Mouse (Mus musculus): ENCODE data around the gene 6430550D23Rik.

6430550D23Rik gene

DNA sequence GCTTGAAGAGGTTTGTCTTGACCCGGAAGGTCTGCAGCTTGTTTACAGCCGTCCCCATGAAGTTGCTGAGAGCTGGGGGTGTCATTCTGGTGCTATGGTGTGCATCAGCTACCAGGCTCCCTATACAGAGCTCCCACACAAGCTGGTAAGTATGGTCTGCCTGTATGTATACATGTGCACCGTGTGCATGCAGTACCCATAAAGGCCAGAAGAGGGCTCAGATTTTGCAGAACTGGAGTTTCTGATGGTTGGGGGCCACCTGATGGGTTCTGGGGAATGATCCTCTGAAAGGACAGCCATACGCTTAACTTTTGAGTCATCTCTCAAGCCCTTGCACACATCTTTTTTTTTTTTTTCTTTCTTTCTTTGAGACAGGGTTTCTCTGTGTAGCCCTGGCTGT is 2.4 kb downstream of the 6430550D23Rik start:
- Histone ChIP-seq H3K9me3 (ENCODE audit: low read length) (no peaks in the 10 kb centered on the region), H3K27me3 (ENCODE audit: insufficient read depth, low read length) (no peaks in the 10 kb centered on the region), H3K36me3 (ENCODE audit: insufficient read depth, low read length) (peaks cover 29% of the 10 kb centered on the region), H3K4me3 (replicated peaks; ENCODE audit: low read length) (no peak overlapping the region), H3K4me1 (replicated peaks; ENCODE audit: low read depth, low read length) (peaks cover 19% of the 10 kb centered on the region)
- TF ChIP-seq CTCF (conservative IDR thresholded peaks at IDR 0.05; ENCODE audit: low read length) (peak; percentile 88), NANOG (IDR thresholded peaks at IDR 0.05; ENCODE audit: borderline replicate concordance, low read length) (no peak)

DNA sequence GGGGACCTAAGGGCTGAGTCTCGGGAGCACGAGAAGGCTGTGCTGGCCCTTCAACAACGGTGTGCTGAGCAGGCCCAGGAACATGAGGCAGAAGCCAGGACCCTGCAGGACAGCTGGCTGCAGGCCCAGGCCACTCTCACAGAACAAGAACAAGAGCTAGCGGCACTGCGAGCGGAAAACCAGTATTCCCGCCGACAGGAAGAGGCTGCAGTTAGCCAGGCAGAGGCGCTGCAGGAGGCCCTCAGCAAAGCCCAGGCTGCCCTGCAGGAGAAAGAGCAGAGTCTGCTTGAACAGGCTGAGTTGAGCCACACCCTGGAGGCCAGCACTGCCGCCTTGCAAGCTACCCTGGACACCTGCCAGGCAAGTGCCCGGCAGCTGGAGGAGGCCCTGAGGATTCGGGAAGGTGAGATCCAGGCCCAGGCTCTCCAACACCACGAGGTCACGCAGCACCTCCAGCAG is 15.9 kb downstream of the 6430550D23Rik start:
- H3K4me1 ChIP-seq (replicated peaks; ENCODE audit: low read depth, low read length): peaks cover 28% of the 10 kb centered on the region
- peak overlapping the region; percentile 45 for H3K4me3 ChIP-seq (replicated peaks; ENCODE audit: low read length)
- no peaks in the 10 kb centered on the region for H3K27me3 ChIP-seq (ENCODE audit: insufficient read depth, low read length)
- TF ChIP-seq CTCF (conservative IDR thresholded peaks at IDR 0.05; ENCODE audit: low read length): no peak
- TF ChIP-seq NANOG (IDR thresholded peaks at IDR 0.05; ENCODE audit: borderline replicate concordance, low read length): no peak
- no peak for TF ChIP-seq POU5F1 (IDR thresholded peaks at IDR 0.05; ENCODE audit: borderline replicate concordance, low read length)
- H3K36me3 ChIP-seq (ENCODE audit: insufficient read depth, low read length): peaks cover 100% of the 10 kb centered on the region
- no peaks in the 10 kb centered on the region for H3K9me3 ChIP-seq (ENCODE audit: low read length)

DNA sequence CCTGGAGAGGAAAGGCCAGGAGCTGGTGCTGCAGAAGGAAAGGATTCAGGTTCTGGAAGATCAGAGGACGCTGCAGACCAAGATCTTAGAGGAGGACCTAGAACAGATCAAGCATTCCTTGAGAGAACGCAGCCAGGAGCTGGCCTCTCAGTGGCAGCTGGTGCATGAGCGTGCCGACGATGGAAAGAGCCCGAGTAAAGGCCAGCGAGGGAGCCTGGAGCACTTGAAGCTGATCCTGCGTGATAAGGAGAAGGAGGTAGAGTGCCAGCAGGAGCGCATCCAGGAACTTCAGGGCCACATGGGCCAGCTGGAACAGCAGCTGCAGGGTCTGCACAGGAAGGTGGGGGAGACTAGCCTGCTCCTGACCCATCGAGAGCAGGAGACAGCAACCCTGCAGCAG is 16.6 kb downstream of the 6430550D23Rik start:
- Histone ChIP-seq H3K36me3 (ENCODE audit: insufficient read depth, low read length) (peaks cover 98% of the 10 kb centered on the region), H3K9me3 (ENCODE audit: low read length) (no peaks in the 10 kb centered on the region), H3K4me1 (replicated peaks; ENCODE audit: low read depth, low read length) (peaks cover 28% of the 10 kb centered on the region), H3K27me3 (ENCODE audit: insufficient read depth, low read length) (no peaks in the 10 kb centered on the region), H3K4me3 (replicated peaks; ENCODE audit: low read length) (no peak overlapping the region)
- TF ChIP-seq CTCF (conservative IDR thresholded peaks at IDR 0.05; ENCODE audit: low read length): no peak
- TF ChIP-seq POU5F1 (IDR thresholded peaks at IDR 0.05; ENCODE audit: borderline replicate concordance, low read length): no peak
- no peak for TF ChIP-seq NANOG (IDR thresholded peaks at IDR 0.05; ENCODE audit: borderline replicate concordance, low read length)

DNA sequence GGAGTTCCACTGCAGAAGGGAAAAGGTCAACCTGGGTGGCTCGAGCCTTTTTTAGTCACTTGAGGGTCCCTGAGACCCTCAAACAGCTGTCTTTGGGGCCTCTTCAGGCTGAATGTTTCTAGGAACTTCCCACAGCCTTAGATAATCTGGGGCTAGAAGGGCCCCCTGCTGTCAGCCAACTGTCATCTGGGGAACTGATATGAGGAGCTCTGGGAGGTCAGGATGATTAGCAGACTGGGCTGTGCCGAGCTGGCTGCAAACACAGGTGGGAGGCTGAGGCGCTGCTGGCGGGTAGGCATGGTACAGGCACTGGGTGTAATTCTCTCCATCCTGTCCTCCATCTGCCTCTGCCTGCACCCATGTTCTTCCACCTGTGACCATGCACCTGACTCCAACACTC is 18.7 kb downstream of the 6430550D23Rik start:
- H3K27me3 ChIP-seq (ENCODE audit: insufficient read depth, low read length): no peaks in the 10 kb centered on the region
- H3K9me3 ChIP-seq (ENCODE audit: low read length): no peaks in the 10 kb centered on the region
- peaks cover 98% of the 10 kb centered on the region for H3K36me3 ChIP-seq (ENCODE audit: insufficient read depth, low read length)
- TF ChIP-seq NANOG (IDR thresholded peaks at IDR 0.05; ENCODE audit: borderline replicate concordance, low read length): no peak
- TF ChIP-seq POU5F1 (IDR thresholded peaks at IDR 0.05; ENCODE audit: borderline replicate concordance, low read length): no peak
- no peak for TF ChIP-seq CTCF (conservative IDR thresholded peaks at IDR 0.05; ENCODE audit: low read length)
- no peak overlapping the region for H3K4me3 ChIP-seq (replicated peaks; ENCODE audit: low read length)
- H3K4me1 ChIP-seq (replicated peaks; ENCODE audit: low read depth, low read length): peaks cover 21% of the 10 kb centered on the region

DNA sequence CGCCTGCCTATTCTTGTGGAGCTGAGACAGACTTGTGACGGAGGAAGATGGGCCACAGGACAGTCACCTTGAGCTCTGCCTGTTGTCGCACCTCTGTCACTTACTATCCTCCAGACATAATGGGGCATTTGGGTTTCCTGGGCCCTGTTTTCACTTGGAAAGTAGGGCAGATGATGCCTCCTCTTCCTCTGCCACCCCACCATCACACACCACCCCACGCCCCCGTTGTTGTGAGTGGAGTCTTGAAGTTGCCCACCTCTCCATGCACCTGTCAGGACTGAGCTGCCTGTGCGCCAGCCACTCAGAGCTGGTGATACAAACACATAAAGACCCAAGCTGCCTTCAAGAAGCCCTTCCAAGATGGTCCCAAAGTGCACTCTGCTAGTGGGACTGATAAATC is 20.6 kb downstream of the 6430550D23Rik start:
- H3K4me1 ChIP-seq (replicated peaks; ENCODE audit: low read depth, low read length): peaks cover 13% of the 10 kb centered on the region
- no peak overlapping the region for H3K4me3 ChIP-seq (replicated peaks; ENCODE audit: low read length)
- no peaks in the 10 kb centered on the region for H3K9me3 ChIP-seq (ENCODE audit: low read length)
- no peaks in the 10 kb centered on the region for H3K27me3 ChIP-seq (ENCODE audit: insufficient read depth, low read length)
- TF ChIP-seq NANOG (IDR thresholded peaks at IDR 0.05; ENCODE audit: borderline replicate concordance, low read length) (no peak), POU5F1 (IDR thresholded peaks at IDR 0.05; ENCODE audit: borderline replicate concordance, low read length) (no peak), CTCF (conservative IDR thresholded peaks at IDR 0.05; ENCODE audit: low read length) (no peak)
- H3K36me3 ChIP-seq (ENCODE audit: insufficient read depth, low read length): peaks cover 98% of the 10 kb centered on the region

DNA sequence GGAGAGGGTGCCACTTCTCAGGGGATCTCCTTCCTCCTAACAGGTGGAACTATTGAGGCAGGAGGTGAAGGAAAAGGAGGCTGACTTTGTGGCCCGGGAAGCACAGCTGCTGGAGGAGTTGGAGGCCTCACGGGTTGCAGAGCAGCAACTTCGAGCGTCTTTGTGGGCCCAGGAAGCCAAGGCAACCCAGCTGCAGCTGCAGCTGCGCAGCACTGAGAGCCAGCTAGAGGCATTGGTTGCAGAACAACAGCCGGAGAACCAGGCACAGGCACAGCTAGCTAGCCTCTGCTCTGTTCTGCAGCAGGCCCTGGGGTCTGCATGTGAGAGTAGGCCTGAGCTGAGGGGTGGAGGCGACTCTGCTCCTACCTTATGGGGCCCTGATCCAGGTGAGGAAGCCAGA is 22.0 kb downstream of the 6430550D23Rik start:
- Histone ChIP-seq H3K9me3 (ENCODE audit: low read length) (no peaks in the 10 kb centered on the region), H3K4me1 (replicated peaks; ENCODE audit: low read depth, low read length) (no peaks in the 10 kb centered on the region), H3K4me3 (replicated peaks; ENCODE audit: low read length) (no peak overlapping the region), H3K27me3 (ENCODE audit: insufficient read depth, low read length) (no peaks in the 10 kb centered on the region), H3K36me3 (ENCODE audit: insufficient read depth, low read length) (peaks cover 98% of the 10 kb centered on the region)
- TF ChIP-seq NANOG (IDR thresholded peaks at IDR 0.05; ENCODE audit: borderline replicate concordance, low read length) (no peak), CTCF (conservative IDR thresholded peaks at IDR 0.05; ENCODE audit: low read length) (no peak), POU5F1 (IDR thresholded peaks at IDR 0.05; ENCODE audit: borderline replicate concordance, low read length) (no peak)

DNA sequence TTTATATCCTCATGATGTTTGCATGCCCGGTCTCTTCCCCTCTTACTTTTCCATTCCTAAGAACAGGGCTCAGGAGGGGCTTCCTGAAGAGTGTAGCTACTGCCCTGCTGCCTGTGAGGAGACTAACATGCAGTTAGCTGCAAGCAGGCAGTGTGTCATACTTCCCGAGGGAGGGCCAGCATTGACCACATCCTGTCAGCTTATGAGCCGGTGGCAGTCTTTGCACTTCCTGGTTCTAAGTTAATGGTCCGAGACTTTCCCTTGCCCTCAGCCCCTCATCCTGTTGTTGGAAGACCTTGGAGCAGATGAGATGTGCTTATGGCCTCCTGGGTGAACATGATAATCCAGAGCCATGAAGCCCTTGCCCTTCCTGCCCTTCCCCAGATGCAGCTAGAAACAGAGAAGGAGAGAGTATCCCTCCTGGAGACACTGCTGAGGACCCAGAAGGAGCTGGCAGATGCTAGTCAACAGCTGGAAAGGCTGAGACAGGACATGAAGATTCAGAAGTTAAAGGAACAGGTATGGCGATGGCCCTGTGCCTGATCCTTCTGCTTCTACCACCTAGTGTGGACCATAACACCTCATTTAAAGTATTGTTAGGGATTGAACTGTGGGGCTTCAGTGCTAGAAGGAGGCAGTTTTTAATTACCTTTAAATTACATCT is 28.3 kb downstream of the 6430550D23Rik start:
- TF ChIP-seq CTCF (conservative IDR thresholded peaks at IDR 0.05; ENCODE audit: low read length) (no peak), POU5F1 (IDR thresholded peaks at IDR 0.05; ENCODE audit: borderline replicate concordance, low read length) (no peak), NANOG (IDR thresholded peaks at IDR 0.05; ENCODE audit: borderline replicate concordance, low read length) (no peak)
- Histone ChIP-seq H3K9me3 (ENCODE audit: low read length) (no peaks in the 10 kb centered on the region), H3K36me3 (ENCODE audit: insufficient read depth, low read length) (peaks cover 88% of the 10 kb centered on the region), H3K27me3 (ENCODE audit: insufficient read depth, low read length) (no peaks in the 10 kb centered on the region), H3K4me3 (replicated peaks; ENCODE audit: low read length) (no peak overlapping the region), H3K4me1 (replicated peaks; ENCODE audit: low read depth, low read length) (no peaks in the 10 kb centered on the region)

DNA sequence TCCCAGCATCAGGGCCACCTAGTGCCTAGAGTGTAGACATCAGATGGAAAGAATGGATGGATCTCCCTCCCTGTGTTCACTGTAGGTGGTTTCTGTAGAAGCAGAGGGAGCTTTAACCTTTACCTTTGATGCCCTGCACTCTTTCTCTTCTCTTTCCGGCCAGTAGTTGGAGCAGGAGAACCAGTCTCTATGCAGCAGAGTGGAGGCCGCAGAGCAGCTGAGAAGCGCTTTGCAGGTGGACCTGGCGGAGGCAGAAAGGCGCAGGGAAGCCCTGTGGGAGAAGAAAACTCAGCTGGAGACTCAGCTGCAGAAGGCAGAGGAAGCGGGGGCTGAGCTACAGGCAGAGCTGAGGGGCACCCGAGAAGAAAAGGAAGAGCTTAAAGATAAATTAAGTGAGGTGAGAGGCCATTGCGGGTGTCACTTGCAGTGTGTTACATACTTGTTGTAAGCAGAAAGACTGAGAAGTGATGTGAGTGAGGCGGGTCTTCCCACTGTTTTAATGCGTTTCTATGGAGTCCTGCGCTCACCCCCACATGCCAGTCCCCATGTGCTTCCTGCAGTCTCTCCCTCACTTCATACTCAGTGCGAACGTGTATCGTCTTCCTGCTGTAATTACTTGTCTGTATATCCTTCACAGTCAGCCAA is 33.6 kb downstream of the 6430550D23Rik start:
- H3K9me3 ChIP-seq (ENCODE audit: low read length): no peaks in the 10 kb centered on the region
- H3K4me1 ChIP-seq (replicated peaks; ENCODE audit: low read depth, low read length): no peaks in the 10 kb centered on the region
- no peak for TF ChIP-seq NANOG (IDR thresholded peaks at IDR 0.05; ENCODE audit: borderline replicate concordance, low read length)
- H3K4me3 ChIP-seq (replicated peaks; ENCODE audit: low read length): no peak overlapping the region
- H3K27me3 ChIP-seq (ENCODE audit: insufficient read depth, low read length): no peaks in the 10 kb centered on the region
- H3K36me3 ChIP-seq (ENCODE audit: insufficient read depth, low read length): peaks cover 83% of the 10 kb centered on the region

DNA sequence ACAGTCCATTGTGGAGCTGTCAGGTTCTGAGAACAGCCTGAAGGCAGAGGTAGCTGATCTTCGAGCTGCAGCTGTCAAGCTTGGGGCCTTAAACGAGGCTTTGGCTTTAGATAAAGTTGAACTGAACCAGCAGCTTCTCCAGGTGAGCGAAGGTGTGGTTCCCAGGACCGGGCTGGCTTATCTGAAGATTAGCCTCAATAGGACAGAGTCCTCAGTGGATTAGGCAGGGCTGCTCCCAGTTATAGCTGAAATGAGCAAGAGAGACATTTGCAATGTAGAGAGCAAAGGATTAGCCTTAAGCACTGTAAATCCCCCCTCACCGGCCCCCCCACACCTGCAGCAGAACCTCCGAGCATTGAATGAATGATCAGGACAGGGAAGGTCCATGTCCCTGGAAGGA is 34.4 kb downstream of the 6430550D23Rik start:
- Histone ChIP-seq H3K9me3 (ENCODE audit: low read length) (no peaks in the 10 kb centered on the region), H3K4me3 (replicated peaks; ENCODE audit: low read length) (no peak overlapping the region), H3K36me3 (ENCODE audit: insufficient read depth, low read length) (peaks cover 86% of the 10 kb centered on the region), H3K27me3 (ENCODE audit: insufficient read depth, low read length) (no peaks in the 10 kb centered on the region), H3K4me1 (replicated peaks; ENCODE audit: low read depth, low read length) (no peaks in the 10 kb centered on the region)
- TF ChIP-seq POU5F1 (IDR thresholded peaks at IDR 0.05; ENCODE audit: borderline replicate concordance, low read length): no peak
- no peak for TF ChIP-seq NANOG (IDR thresholded peaks at IDR 0.05; ENCODE audit: borderline replicate concordance, low read length)
- no peak for TF ChIP-seq CTCF (conservative IDR thresholded peaks at IDR 0.05; ENCODE audit: low read length)

All from E14TG2a.4 (cell line).